Mouse (Mus musculus) subcutaneous adipose tissue, adult 2 months (tissue): ENCODE data around the gene Ptprj. TPM values are rescaled to one million over a fixed set of nuclear protein-coding genes. Genes with fewer than 3 reads are reported as not detected.

Source experiments
- polyA plus RNA-seq: library from polyadenylated mRNA; depleted of rRNA; stranded (reverse); fragments of >200 nt; gene quantifications from 2 replicates; pipeline ENCODE4 v1.2.3, GENCODE M21; 2012; ENCODE audit warnings: low replicate concordance; rRNA removed

Gene Ptprj
- 5.5 and 14.2 TPM in 2 replicates for polyA plus RNA-seq

DNA sequence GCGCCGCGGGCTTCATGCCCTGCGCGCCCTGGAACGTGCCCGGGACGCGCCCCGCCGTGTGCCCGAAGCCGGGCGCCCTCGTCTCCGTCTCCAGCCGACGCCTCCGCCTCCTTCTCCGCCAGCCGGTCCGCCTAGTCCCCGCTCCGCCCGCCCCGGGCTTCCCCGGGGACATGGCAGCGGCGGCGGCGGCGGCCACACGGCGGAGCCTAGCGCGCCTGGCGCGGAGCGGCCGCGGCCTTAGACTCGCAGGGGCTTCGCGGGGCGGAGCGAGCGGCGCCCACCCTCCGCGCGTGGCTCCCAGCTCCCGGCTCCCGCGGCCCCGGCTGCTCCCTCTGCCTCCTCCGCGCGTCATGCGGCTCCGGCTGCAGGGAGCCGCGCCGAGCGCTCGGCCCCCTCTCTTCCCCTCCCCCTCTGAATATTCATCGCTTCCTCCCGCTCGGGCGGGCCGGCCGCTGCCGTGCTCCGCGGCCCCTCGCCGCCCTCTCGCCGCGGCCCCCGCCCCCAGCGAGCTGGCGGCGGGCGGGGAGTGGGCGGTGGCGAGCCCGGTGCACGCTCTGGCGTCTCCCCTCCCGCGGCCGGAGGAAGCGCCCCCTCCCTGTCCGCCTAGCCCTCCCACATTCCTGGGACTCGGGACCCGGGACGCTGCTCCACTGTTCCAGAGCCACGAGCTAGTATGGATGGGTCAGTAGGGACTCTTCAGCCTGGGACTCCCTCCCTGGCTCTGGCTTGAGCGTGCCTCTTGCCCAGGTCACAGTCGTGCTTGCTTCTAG is at the start of gene Ptprj:
TSS of gene Ptprj (minus strand) at position 412 of the 770 bp plus-strand sequence.

DNA sequence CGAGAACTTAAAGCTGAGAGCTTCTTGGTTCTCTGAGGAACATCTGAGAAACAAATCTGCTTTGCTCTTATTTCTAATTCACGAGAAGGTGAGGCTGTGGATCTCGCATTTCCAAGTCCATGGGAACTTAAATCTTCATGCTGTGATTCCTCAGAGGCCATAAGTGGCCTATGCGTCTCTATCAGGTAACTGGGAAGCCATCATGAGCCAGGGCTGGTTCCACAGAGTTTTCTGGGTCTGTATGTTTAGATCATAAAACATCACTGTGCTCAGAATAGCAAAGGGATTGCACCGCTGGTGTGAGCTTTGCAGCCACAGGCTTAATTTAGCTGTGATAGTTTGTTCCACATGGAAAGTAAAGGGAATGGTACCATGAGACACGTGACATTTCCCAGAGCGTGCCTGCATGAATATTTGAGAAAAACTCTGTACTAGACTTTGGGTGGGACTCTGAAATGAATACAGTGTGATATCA is 181.8 kb downstream of the Ptprj start, which contains the start of gene Olfr1274-ps:
TSS of gene Olfr1274-ps (plus strand) at position 51 of the 475 bp plus-strand sequence.

Other genes with a start within 250 kb of the Ptprj start
- gene Olfr1274-ps, start 182.0 kb downstream of the Ptprj start, polyA plus RNA-seq: not detected in 2 replicates
- gene Nup160, start 96.6 kb upstream of the Ptprj start, polyA plus RNA-seq: 8.4 and 12.9 TPM in 2 replicates
- gene Fnbp4, start 164.7 kb upstream of the Ptprj start, polyA plus RNA-seq: 26.5 and 47.8 TPM in 2 replicates
- gene Agbl2, start 202.1 kb upstream of the Ptprj start, polyA plus RNA-seq: 0.43 and 0.99 TPM in 2 replicates